Mouse (Mus musculus): ENCODE measurements at regions not wholly inside any gene's neighbourhood (a gene's known extent, or its start where the extent isn't known, plus 50 kb on each side); places are given as distances from the start of the nearest gene placed in this dataset.

DNA sequence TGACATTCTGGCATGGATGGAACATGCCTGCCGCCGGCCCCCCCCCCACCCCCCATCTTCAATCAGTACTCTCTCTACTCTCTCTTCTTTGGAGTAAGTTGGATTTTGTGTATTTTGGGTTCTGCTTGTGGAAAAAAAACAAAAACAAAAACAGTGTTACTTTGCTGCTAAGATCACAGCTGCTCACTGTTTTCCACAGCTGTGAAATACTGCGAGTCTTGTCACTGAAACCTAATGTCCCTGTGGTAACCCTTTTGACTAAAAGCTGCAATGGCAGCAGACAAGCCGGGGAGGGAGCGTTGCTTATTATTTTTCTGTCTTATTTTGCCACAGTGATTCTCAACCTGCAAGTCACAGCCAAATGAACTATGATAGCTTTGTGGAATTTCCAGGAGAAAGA is 51.3 kb upstream of the Frmd6 start:
- H3K27me3 ChIP-seq (ENCODE audit: control insufficient read depth, insufficient read depth, low read length): no peaks in the 10 kb centered on the region
- DNase-seq: no peak
- WGBS: 95% methylated on average over 5 of the region's 5 CpGs
- TF ChIP-seq CTCF (IDR thresholded peaks at IDR 0.05; ENCODE audit: borderline replicate concordance, control insufficient read depth, extremely low read depth, insufficient read depth, low read length, poor library complexity): no peak
- no peak for TF ChIP-seq POLR2A (IDR thresholded peaks at IDR 0.05; ENCODE audit: control insufficient read depth, extremely low read depth, insufficient read depth, low read length, poor library complexity)
- no peak overlapping the region for H3K4me3 ChIP-seq (ENCODE audit: control insufficient read depth, insufficient read depth, low read length)
- H3K36me3 ChIP-seq (ENCODE audit: control insufficient read depth, insufficient read depth, low read length): no peaks in the 10 kb centered on the region
- no peaks in the 10 kb centered on the region for H3K4me1 ChIP-seq (replicated peaks; ENCODE audit: control insufficient read depth, insufficient read depth, low read length)
- H3K27ac ChIP-seq (ENCODE audit: control insufficient read depth, insufficient read depth, low read length): no peak overlapping the region

DNA sequence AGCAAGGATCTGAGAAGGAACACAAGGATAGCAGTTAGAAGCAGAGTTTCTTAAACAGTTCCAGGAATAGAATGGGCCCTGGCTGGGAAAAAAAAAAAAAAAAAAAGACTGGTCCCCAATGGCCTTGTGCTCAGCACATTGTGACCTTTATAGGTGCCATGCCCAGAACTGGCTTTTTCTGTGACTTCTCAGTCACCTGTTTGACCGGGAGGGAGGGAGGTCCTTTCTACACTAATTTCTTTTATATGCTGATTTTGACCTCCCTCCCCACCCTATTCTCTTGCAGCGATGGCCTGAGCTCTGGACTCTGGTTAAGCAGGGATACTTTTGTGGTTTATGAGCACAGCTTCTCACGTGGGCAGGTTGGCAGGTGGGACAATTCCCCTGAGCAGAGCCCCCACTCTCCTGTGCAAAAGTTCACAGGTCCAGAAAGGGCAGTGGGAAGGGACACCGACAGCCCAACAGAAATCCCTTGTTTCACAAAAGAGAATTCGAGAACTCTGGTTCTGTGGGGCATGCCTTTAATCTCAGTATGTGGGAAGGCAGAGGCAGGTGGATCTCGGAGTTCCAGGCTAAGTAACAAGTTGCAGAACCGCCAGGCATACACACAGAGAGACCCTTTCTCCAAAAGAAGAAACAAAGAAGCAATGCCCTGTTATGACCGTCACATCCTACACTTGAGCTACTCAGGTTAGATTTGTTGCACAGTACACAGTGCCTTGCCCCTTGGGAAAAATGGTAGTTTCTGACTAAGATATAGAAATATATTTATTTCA is 50.3 kb upstream of the Frmd6 start:
- Histone ChIP-seq H3K4me3 (ENCODE audit: control insufficient read depth, insufficient read depth, low read length) (no peak overlapping the region), H3K36me3 (ENCODE audit: control insufficient read depth, insufficient read depth, low read length) (no peaks in the 10 kb centered on the region), H3K4me1 (replicated peaks; ENCODE audit: control insufficient read depth, insufficient read depth, low read length) (no peaks in the 10 kb centered on the region), H3K27ac (ENCODE audit: control insufficient read depth, insufficient read depth, low read length) (no peak overlapping the region), H3K27me3 (ENCODE audit: control insufficient read depth, insufficient read depth, low read length) (no peaks in the 10 kb centered on the region)
- no peak for TF ChIP-seq POLR2A (IDR thresholded peaks at IDR 0.05; ENCODE audit: control insufficient read depth, extremely low read depth, insufficient read depth, low read length, poor library complexity)
- TF ChIP-seq CTCF (IDR thresholded peaks at IDR 0.05; ENCODE audit: borderline replicate concordance, control insufficient read depth, extremely low read depth, insufficient read depth, low read length, poor library complexity): no peak
- no peak for DNase-seq
- 90% methylated on average over 8 of the region's 8 CpGs for WGBS

Measured in thymus, adult 2 months (tissue).